Mouse (Mus musculus) activated CD4-positive, CD25-positive, alpha-beta regulatory T cell, adult 4 months (primary cell): ENCODE results near the gene Srcin1. TPM values are rescaled to one million over a fixed set of nuclear protein-coding genes. Genes with fewer than 3 reads are reported as not detected.

ENCODE experiments used
- ATAC-seq: one replicate; pipeline ENCODE4 v1.8.0; 2017
- polyA plus RNA-seq, 2 experiments: library from polyadenylated mRNA; unstranded; fragments of 100-300 nt; shearing (Covaris generic); gene quantifications; one replicate each; pipeline ENCODE4 v1.2.1; 2017

Srcin1 gene
- polyA plus RNA-seq, 2 experiments from 2014 or later = not detected

- peak; percentile 84 for ATAC-seq
These were observed 44.4 kb downstream of the Srcin1 start for GRCm38 (mm10) chr11:97531381-97532260.

DNA sequence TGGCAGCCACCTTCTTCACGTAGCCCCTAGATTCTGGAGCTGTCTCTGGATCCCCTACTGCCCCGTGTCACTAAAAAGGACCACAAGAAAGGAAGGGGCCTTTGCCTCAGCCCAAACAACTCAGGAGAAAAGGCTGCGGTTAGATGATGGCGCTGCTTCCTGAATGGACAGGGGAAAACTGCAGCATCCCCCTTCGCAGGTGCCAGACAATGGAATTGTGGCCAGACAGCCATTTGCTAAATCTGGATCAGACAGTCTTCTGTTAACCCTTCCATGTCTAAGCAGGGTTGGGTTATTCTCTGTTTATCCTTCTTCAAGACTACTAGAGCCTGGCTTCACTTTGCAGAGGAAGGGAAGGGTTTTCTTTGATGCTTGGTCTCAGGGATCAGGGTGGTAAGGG, 45.0 kb downstream of the Srcin1 start:
- ATAC-seq = no peak

DNA sequence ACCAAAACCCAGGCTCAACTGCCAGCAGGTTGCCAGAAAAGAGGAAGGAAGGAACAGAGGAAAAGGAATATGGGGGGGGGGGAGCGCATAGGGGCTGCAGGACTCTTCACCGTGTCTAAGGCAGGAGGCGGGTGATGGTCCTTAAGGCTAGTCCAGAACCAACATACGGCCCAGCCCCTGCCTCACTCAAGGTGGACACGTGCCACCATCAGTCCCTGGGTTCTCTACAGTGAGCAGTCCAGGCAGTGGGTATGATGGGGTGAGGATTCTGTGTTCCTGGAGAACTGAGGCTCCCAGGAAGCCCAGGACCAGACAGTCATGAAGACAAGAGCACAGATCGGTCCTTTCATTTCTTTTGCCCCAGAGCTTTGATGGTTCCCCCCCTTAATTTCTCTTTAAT, 45.9 kb downstream of the Srcin1 start:
- no peak for ATAC-seq

DNA sequence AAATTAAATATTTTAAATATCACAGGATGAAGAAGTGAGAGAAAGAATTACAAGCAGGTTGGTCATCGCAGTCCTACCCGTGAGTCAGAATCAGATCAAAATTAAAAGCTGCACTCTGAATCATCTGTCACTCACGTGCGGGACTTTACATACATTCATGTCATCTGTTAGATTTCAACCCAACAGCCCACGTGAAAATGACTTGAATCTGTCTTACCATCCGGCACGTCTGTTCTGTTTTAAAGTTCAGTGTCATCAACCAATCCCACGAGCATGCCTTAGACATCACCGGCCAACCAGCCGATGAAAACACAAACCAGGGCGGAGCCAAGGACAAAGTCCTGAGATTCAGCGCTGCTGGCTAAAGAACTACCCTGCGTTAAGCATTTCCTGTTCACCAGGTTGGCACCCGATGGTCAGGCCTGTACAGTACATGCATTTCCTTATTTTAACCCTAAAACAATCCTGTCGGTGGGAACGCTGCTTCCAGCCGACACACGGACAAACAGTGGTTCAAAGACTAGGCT, 47.6 kb downstream of the Srcin1 start:
- no peak for ATAC-seq

DNA sequence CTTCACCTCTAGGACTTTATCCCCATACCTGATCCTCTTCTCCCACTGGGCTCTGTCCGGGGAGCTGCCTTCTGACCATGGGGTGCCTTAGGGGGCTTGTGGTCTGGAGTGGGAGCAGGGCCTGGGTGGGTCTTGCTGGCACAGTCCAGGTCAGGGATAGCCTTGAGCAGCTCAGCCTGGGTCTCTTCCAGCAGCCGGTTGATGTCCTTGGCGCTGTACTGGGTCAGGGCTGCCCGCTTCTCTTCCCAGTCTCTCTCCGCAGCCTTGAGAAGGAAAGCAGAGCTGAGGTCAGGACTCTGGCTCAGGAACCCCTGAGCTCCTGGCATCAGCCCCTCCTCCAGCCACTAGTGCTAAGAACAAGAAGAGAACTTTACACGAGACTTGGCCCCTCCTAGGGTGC, 50.7 kb downstream of the Srcin1 start:
- ATAC-seq = no peak

GRCm38 (mm10) chr11:97524306-97524705, 51.7 kb downstream of the Srcin1 start:
- ATAC-seq = no peak

GRCm38 (mm10) chr11:97523827-97524261, 52.1 kb downstream of the Srcin1 start:
- ATAC-seq = no peak

DNA sequence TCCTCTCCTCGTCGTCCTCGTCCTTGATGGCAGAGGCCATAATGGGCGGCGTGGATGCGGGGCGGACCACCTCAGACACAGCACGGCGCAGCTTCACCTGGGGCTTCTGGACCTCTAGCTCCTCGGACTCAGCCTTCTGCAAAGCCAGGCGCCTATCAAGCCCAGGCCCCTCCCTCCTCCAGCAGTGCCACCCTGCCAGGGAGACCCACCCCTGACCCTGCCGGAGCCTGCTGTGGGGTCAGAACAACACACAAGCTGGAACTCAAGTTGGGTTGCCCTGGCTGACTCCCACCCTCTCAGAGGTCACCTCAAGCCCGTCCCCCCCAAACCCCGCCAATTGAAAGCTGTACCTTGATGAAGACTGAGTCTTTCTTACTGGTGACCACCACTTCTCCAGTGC, 52.9 kb downstream of the Srcin1 start:
- no peak for ATAC-seq

DNA sequence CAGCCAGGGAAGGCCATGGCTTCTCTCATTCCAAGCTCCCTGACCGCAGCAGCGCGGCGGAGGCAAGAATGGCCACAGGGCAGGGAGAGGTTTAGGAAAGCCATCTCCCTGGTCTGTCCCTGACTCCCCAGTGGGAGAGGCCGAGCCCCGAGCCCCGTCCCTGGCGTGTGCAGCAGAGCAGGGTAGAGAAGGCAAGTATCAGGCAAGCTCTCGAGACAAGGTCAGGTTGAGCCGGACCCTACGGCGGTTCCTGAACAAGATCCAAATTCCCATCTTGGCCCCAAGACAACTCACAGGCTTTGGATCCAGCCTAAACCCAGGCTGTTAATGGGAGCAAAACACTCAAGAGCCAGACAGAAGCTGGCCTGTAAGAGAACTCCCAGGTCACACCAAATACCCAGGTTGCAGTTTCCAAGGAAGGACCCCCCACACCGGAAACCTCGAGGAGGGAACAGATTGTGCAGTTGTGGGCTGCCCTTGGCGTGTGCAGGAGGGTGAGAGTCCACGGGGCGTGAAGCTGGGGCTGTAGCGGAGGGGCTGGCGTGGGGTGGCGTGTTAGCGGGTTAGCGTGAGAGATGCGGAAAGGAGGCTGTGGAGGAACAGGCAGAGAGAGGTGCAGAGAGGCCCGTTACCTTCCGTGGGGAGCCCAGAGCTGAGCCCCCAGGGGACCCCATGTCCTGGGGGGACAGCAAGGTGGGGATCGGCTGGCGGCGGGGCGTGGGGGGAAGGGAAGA, 54.1 kb downstream of the Srcin1 start:
- ATAC-seq = no peak

- no peak for ATAC-seq
These were observed 55.4 kb downstream of the Srcin1 start for GRCm38 (mm10) chr11:97520541-97520940.

GRCm38 (mm10) chr11:97513066-97513465, 62.9 kb downstream of the Srcin1 start:
- no peak for ATAC-seq

- no peak for ATAC-seq
These were observed 63.5 kb downstream of the Srcin1 start for GRCm38 (mm10) chr11:97512511-97512910.

- ATAC-seq = no peak
These were observed 64.2 kb downstream of the Srcin1 start for GRCm38 (mm10) chr11:97511661-97512369.

GRCm38 (mm10) chr11:97510966-97511660, 64.9 kb downstream of the Srcin1 start:
- ATAC-seq = no peak

GRCm38 (mm10) chr11:97509715-97510485, 66.1 kb downstream of the Srcin1 start:
- no peak for ATAC-seq

GRCm38 (mm10) chr11:97509058-97509457, 66.9 kb downstream of the Srcin1 start:
- ATAC-seq = no peak

GRCm38 (mm10) chr11:97508198-97508597, 67.8 kb downstream of the Srcin1 start:
- ATAC-seq = no peak

- no peak for ATAC-seq
These were observed 69.7 kb downstream of the Srcin1 start for GRCm38 (mm10) chr11:97506331-97506730.

GRCm38 (mm10) chr11:97505784-97506183, 70.2 kb downstream of the Srcin1 start:
- ATAC-seq = no peak

- ATAC-seq = no peak
These were observed 73.1 kb downstream of the Srcin1 start for GRCm38 (mm10) chr11:97502846-97503245.

GRCm38 (mm10) chr11:97502383-97502782, 73.6 kb downstream of the Srcin1 start:
- ATAC-seq = no peak
